Mouse (Mus musculus) MEL (cell line): ENCODE results near the gene Esyt1. TPM values are rescaled to one million over a fixed set of nuclear protein-coding genes. Genes with fewer than 3 reads are reported as not detected.

Experiments used
- DNase-seq: peaks from one replicate; pipeline ENCODE4 v3.0.0; 2011; ENCODE audit warnings: low read depth, low spot score
- H3K27ac ChIP-seq: 2 replicates; pipeline ENCODE4 v1.5.1; 2012; ENCODE audit warnings: low read depth, mild to moderate bottlenecking, control low read depth, low read length, moderate library complexity; ENCODE audit not compliant: control insufficient read depth
- H3K27me3 ChIP-seq, 2 experiments: fragments of 150-350 bp in 1 of 2; sonication (generic) in 1 of 2; 2 replicates each; pipeline ENCODE4 v1.6.1; 2012; ENCODE audit warnings: low read length in 2 of 2, mild to moderate bottlenecking in 2 of 2, improper control_type of control experiment in 1 of 2, moderate library complexity in 1 of 2; ENCODE audit not compliant: insufficient read depth in 2 of 2, control insufficient read depth in 1 of 2
- H3K36me3 ChIP-seq, 2 experiments: 2 replicates each; pipeline ENCODE4 v1.6.1; 2012 to 2014; ENCODE audit warnings: low read length in 2 of 2, improper control_type of control experiment in 1 of 2, inconsistent platforms in 1 of 2, mild to moderate bottlenecking in 1 of 2; ENCODE audit not compliant: insufficient read depth in 2 of 2, control insufficient read depth in 1 of 2
- H3K4me1 ChIP-seq, 2 experiments: fragments of 150-350 bp in 1 of 2; sonication (generic) in 1 of 2; 2 replicates each; pipeline ENCODE4 v1.6.1; 2012; ENCODE audit warnings: low read length in 2 of 2, improper control_type of control experiment in 1 of 2, mild to moderate bottlenecking in 1 of 2; ENCODE audit not compliant: insufficient read depth in 2 of 2, control insufficient read depth in 1 of 2
- H3K4me3 ChIP-seq, 2 experiments: fragments of 150-350 bp in 1 of 2; sonication (generic) in 1 of 2; 2 replicates each; pipeline ENCODE4 v1.5.1; 2012; ENCODE audit warnings: low read depth in 2 of 2, low read length in 2 of 2, mild to moderate bottlenecking in 2 of 2, moderate library complexity in 2 of 2, control low read depth in 1 of 2, improper control_type of control experiment in 1 of 2; ENCODE audit not compliant: control insufficient read depth in 1 of 2, insufficient read depth in 1 of 2
- H3K79me2 ChIP-seq: 2 replicates; pipeline ENCODE4 v1.6.1; 2012; ENCODE audit warnings: mild to moderate bottlenecking, low read length, moderate library complexity; ENCODE audit not compliant: control insufficient read depth, poor library complexity, insufficient read depth
- H3K9ac ChIP-seq: 2 replicates; pipeline ENCODE4 v1.6.1; 2012; ENCODE audit warnings: low read depth, mild to moderate bottlenecking, control low read depth, low read length, moderate library complexity; ENCODE audit not compliant: control insufficient read depth, poor library complexity, severe bottlenecking
- H3K9me3 ChIP-seq: fragments of 150-350 bp; sonication (generic); replicated peaks from 2 replicates; pipeline ENCODE4 v1.6.1; 2012; ENCODE audit warnings: mild to moderate bottlenecking, low read length, improper control_type of control experiment, moderate library complexity; ENCODE audit not compliant: insufficient read depth
- BHLHE40 ChIP-seq: IDR thresholded peaks from 2 replicates; pipeline ENCODE4 v1.6.1; 2012; ENCODE audit warnings: low read depth, mild to moderate bottlenecking, inconsistent platforms, low read length, improper control_type of control experiment, borderline replicate concordance
- CHD1 ChIP-seq: IDR thresholded peaks from 2 replicates; pipeline ENCODE4 v1.6.1; 2012; ENCODE audit warnings: low read depth, mild to moderate bottlenecking, inconsistent platforms, low read length, improper control_type of control experiment
- CTCF ChIP-seq, 3 experiments: IDR thresholded peaks in 2 of 3; conservative IDR thresholded peaks in 1 of 3; 2 replicates each; pipeline ENCODE4 v1.5.1; 2011 to 2012; ENCODE audit warnings: low read length in 3 of 3, low read depth in 2 of 3, mild to moderate bottlenecking in 2 of 3, improper control_type of control experiment in 1 of 3, inconsistent platforms in 1 of 3, mixed read lengths in 1 of 3, moderate library complexity in 1 of 3; ENCODE audit not compliant: control insufficient read depth in 1 of 3, insufficient read depth in 1 of 3, poor library complexity in 1 of 3, severe bottlenecking in 1 of 3
- ELF1 ChIP-seq: IDR thresholded peaks from 2 replicates; pipeline ENCODE4 v1.6.1; 2014; ENCODE audit warnings: low read depth, mild to moderate bottlenecking, inconsistent platforms, low read length, improper control_type of control experiment, moderate library complexity
- EP300 ChIP-seq, 2 experiments: IDR thresholded peaks; 2 replicates each; pipeline ENCODE4 v1.6.1; 2011; ENCODE audit warnings: improper control_type of control experiment in 2 of 2, low read length in 2 of 2, low read depth in 1 of 2, mild to moderate bottlenecking in 1 of 2
- ETS1 ChIP-seq: IDR thresholded peaks from 2 replicates; pipeline ENCODE4 v1.6.1; 2012; ENCODE audit warnings: low read depth, mild to moderate bottlenecking, inconsistent platforms, low read length, improper control_type of control experiment, moderate library complexity
- GABPA ChIP-seq: IDR thresholded peaks from 2 replicates; pipeline ENCODE4 v1.6.1; 2012; ENCODE audit warnings: low read depth, mild to moderate bottlenecking, inconsistent platforms, low read length, improper control_type of control experiment, moderate library complexity
- GATA1 ChIP-seq: IDR thresholded peaks from 2 replicates; pipeline ENCODE4 v1.6.1; 2011; ENCODE audit warnings: low read depth, low read length, improper control_type of control experiment
- HCFC1 ChIP-seq: IDR thresholded peaks from 2 replicates; pipeline ENCODE4 v1.6.1; 2012; ENCODE audit warnings: low read depth, mild to moderate bottlenecking, inconsistent platforms, low read length, improper control_type of control experiment, moderate library complexity
- JUND ChIP-seq: IDR thresholded peaks from 2 replicates; pipeline ENCODE4 v1.6.1; 2011; ENCODE audit warnings: low read depth, mild to moderate bottlenecking, improper control_type of control experiment, low read length
- KAT2A ChIP-seq: conservative IDR thresholded peaks from 2 replicates; pipeline ENCODE4 v1.6.1; 2012; ENCODE audit warnings: low read depth, low read length, improper control_type of control experiment, inconsistent platforms
- MAX ChIP-seq: IDR thresholded peaks from 2 replicates; pipeline ENCODE4 v1.6.1; 2011; ENCODE audit warnings: low read length, improper control_type of control experiment
- MAZ ChIP-seq: IDR thresholded peaks from 2 replicates; pipeline ENCODE4 v1.6.1; 2012; ENCODE audit warnings: low read depth, mild to moderate bottlenecking, inconsistent platforms, low read length, improper control_type of control experiment
- NRF1 ChIP-seq: IDR thresholded peaks from 2 replicates; pipeline ENCODE4 v1.6.1; 2014; ENCODE audit warnings: low read depth, mild to moderate bottlenecking, inconsistent platforms, low read length, improper control_type of control experiment, moderate library complexity; ENCODE audit not compliant: poor library complexity, insufficient read depth, severe bottlenecking
- POLR2AphosphoS2 ChIP-seq: IDR thresholded peaks from 2 replicates; pipeline ENCODE4 v1.6.1; 2011; ENCODE audit warnings: low read length, improper control_type of control experiment
- RAD21 ChIP-seq: IDR thresholded peaks from 2 replicates; pipeline ENCODE4 v1.6.1; 2011; ENCODE audit warnings: mild to moderate bottlenecking, low read depth, low read length, improper control_type of control experiment
- SMC3 ChIP-seq: IDR thresholded peaks from 2 replicates; pipeline ENCODE4 v1.6.1; 2011; ENCODE audit warnings: low read depth, low read length, improper control_type of control experiment
- TBP ChIP-seq: IDR thresholded peaks from 2 replicates; pipeline ENCODE4 v1.8.0; 2011; ENCODE audit warnings: low read depth, low read length, improper control_type of control experiment
- TCF12 ChIP-seq: IDR thresholded peaks from 2 replicates; pipeline ENCODE4 v1.6.1; 2014; ENCODE audit warnings: low read depth, mild to moderate bottlenecking, inconsistent platforms, low read length, improper control_type of control experiment, moderate library complexity
- USF1 ChIP-seq: IDR thresholded peaks from 2 replicates; pipeline ENCODE4 v1.6.1; 2014; ENCODE audit warnings: low read depth, mild to moderate bottlenecking, inconsistent platforms, low read length, improper control_type of control experiment, moderate library complexity
- ZC3H11A ChIP-seq: IDR thresholded peaks from 2 replicates; pipeline ENCODE4 v1.6.1; 2012; ENCODE audit warnings: low read depth, mild to moderate bottlenecking, inconsistent platforms, low read length, improper control_type of control experiment
- ZKSCAN1 ChIP-seq: IDR thresholded peaks from 2 replicates; pipeline ENCODE4 v1.6.1; 2012; ENCODE audit warnings: low read depth, mild to moderate bottlenecking, inconsistent platforms, low read length, improper control_type of control experiment, moderate library complexity
- ZMIZ1 ChIP-seq: IDR thresholded peaks from 2 replicates; pipeline ENCODE4 v1.6.1; 2012; ENCODE audit warnings: low read depth, mild to moderate bottlenecking, inconsistent platforms, low read length, improper control_type of control experiment, moderate library complexity
- ZNF384 ChIP-seq: IDR thresholded peaks from 2 replicates; pipeline ENCODE4 v1.6.1; 2012; ENCODE audit warnings: low read depth, mild to moderate bottlenecking, inconsistent platforms, low read length, improper control_type of control experiment
- polyA plus RNA-seq, 2 experiments: library from polyadenylated mRNA; stranded (reverse) in 1 of 2; unstranded in 1 of 2; fragments of >175 nt in 1 of 2; fragments of >200 nt in 1 of 2; gene quantifications; 2 replicates each; pipeline versions ENCODE4 v1.2.1 to v1.2.4; 2012; ENCODE audit warnings: low replicate concordance in 2 of 2, low read depth in 1 of 2; ENCODE audit not compliant: insufficient read length in 2 of 2, insufficient read depth in 1 of 2, missing spikeins in 1 of 2
- total RNA-seq: library from RNA; depleted of rRNA; stranded (reverse); fragments of 300-350 nt; gene quantifications from 2 replicates; pipeline ENCODE4 v1.2.3, GENCODE M21; 2012

Esyt1 gene
- total and polyA plus RNA-seq, 3 experiments, result 35.1 to 57.0 (median 53.4) TPM

DNA sequence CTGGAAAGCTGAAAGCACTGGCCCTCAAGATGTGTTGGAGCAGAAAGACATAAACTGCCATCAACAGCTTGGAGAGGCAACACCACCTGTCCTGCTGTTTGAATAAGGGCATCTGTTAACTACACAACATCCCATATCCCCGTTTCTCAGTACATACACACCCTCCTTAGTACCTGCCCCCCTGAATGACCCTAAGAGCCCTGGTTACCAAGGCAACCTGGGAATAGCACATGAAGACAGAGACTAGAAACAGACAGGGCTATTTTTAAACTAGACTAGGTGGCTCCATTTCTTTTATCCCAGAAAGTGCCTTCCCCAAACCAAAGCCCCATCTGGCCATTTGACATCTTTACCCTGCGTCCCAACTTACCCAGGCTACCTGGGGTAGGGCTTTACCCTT, 17.4 kb upstream of the Esyt1 start:
- H3K36me3 ChIP-seq, result peaks cover 0 to 6% of the 10 kb centered on the region in 2 experiments; a peak in 2 of 4 replicates

DNA sequence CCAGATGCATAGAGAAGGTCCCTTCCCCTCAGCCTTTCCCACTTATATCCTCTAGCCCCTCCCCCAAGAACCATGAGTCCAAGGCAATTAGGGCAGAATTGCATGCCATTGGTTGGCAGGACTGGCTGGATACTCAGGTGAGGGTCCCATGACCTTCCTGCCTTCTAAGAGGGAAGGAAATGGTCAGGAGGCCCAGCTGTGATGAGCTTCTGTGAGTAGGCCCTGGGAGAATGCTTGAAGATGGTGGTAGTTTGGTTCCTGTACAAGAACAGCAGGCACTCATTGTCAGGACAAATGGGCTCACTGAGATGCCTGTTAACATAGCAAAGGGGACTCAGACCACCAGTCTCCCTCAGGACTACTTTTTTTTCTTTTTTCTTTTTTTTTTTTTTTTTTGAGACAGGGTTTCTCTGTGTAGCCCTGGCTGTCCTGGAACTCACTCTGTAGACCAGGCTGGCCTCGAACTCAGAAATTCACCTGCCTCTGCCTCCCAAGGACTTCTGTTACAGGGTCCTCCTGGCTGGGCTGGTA, 12.7 kb upstream of the Esyt1 start:
- Histone ChIP-seq H3K4me3 (no peak overlapping the region), H3K9me3 (no peaks in the 10 kb centered on the region), H3K27ac (no peak overlapping the region), H3K9ac (no peak overlapping the region), H3K27me3 (no peaks in the 10 kb centered on the region), H3K36me3 (peaks cover 0 to 6% of the 10 kb centered on the region in 2 experiments; a peak in 2 of 4 replicates), H3K79me2 (no peaks in the 10 kb centered on the region), H3K4me1 (peaks cover 0 to 11% of the 10 kb centered on the region in 2 experiments; a peak in 2 of 4 replicates)
- DNase-seq, result no peak
- TF ChIP-seq TCF12 (no peak), TBP (no peak), BHLHE40 (no peak), ELF1 (no peak), EP300 (IDR thresholded peaks at IDR 0.05; ENCODE audit: low read depth in 1 of 2, low read length in 2 of 2) (no peak), GATA1 (no peak), RAD21 (no peak), HCFC1 (no peak), MAX (no peak), GABPA (no peak)

More for the DNA sequence above, 17.4 kb upstream of the Esyt1 start:
- H3K4me1 ChIP-seq, result peaks cover 0 to 5% of the 10 kb centered on the region in 2 experiments; a peak in 2 of 4 replicates
- no peak for DNase-seq
- H3K4me3 ChIP-seq, result no peak overlapping the region
- H3K9me3 ChIP-seq, result no peaks in the 10 kb centered on the region
- H3K27ac ChIP-seq, result no peak overlapping the region
- H3K27me3 ChIP-seq, result no peaks in the 10 kb centered on the region
- no peak for TF ChIP-seq HCFC1
- peaks cover 11% of the 10 kb centered on the region for H3K79me2 ChIP-seq
- no peak overlapping the region for H3K9ac ChIP-seq

DNA sequence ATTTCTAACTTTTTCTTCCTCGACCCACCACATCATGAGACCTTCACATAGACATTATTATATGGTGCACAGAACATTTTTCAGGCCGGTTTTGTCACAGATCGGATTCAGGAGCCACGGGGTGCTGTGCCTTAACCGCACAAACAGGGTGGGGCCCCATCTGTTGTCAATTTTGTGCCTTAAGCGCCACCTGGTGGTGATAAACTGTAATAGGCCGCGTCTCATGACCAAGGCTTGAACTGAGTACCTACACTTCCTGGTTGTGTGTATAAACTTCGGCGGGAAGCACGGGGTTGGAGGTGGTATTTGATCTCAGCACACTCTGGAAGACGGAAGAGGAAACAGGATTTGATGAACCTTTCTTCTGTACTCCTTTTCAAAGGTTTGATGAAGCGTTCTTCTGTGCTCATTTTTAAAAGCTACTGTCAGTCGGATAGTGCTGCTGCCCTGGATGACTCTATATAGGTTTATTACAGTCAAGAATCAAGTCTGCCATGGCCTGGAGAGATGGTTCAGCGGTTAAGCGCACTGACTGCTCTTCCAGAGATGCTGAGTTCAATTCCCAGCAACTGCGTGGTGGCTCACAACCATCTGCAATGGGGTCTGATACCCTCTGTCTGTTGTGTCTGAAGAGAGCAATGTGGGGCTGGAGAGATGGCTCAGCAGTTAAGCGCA, 10.7 kb upstream of the Esyt1 start:
- peaks cover 0 to 6% of the 10 kb centered on the region in 2 experiments; a peak in 2 of 4 replicates for H3K36me3 ChIP-seq
- H3K4me3 ChIP-seq, result peak overlapping the region; percentile 44 to 58
- peak overlapping the region; percentile 64 for H3K9ac ChIP-seq
- peaks cover 0 to 11% of the 10 kb centered on the region in 2 experiments; a peak in 2 of 4 replicates for H3K4me1 ChIP-seq
- peak overlapping the region; percentile 80 for H3K27ac ChIP-seq
- no peaks in the 10 kb centered on the region for H3K27me3 ChIP-seq
- DNase-seq, result peak; percentile 99
- no peaks in the 10 kb centered on the region for H3K9me3 ChIP-seq
- H3K79me2 ChIP-seq, result no peaks in the 10 kb centered on the region
- no peak for TF ChIP-seq ZKSCAN1
- TF ChIP-seq ETS1, result peak; percentile 76
- TF ChIP-seq JUND, result 0 out of 2 replicates have a peak, but pooled peaks have one; percentile 58
- no peak for TF ChIP-seq NRF1
- peak; percentile 70 for TF ChIP-seq HCFC1
- peak; percentile 92 for TF ChIP-seq ZC3H11A
- peak; percentile 97 for TF ChIP-seq MAZ
- no peak for TF ChIP-seq KAT2A
- TF ChIP-seq TBP, result peak; percentile 89
- peak; percentile 87 for TF ChIP-seq ZMIZ1
- TF ChIP-seq SMC3, result peak; percentile 95
- TF ChIP-seq POLR2AphosphoS2, result no peak
- peak; percentile 5 to 60; a peak in 2 of 4 replicates for TF ChIP-seq EP300 (IDR thresholded peaks at IDR 0.05; ENCODE audit: low read depth in 1 of 2, low read length in 2 of 2)
- peak in 2 of 3 experiments; percentile 79 to 84 for TF ChIP-seq CTCF (IDR thresholded peaks at IDR 0.05 in 2 of 3, conservative IDR thresholded peaks at IDR 0.05 in 1 of 3; ENCODE audit: control insufficient read depth in 1 of 3, insufficient read depth in 1 of 3, low read depth in 2 of 3, low read length in 3 of 3, poor library complexity in 1 of 3, severe bottlenecking in 1 of 3)
- peak; percentile 74 for TF ChIP-seq USF1
- TF ChIP-seq ZNF384, result peak; percentile 65
- no peak for TF ChIP-seq CHD1
